ENCODE assay signal across 28 mouse cellular contexts in the genomic region with DNA sequence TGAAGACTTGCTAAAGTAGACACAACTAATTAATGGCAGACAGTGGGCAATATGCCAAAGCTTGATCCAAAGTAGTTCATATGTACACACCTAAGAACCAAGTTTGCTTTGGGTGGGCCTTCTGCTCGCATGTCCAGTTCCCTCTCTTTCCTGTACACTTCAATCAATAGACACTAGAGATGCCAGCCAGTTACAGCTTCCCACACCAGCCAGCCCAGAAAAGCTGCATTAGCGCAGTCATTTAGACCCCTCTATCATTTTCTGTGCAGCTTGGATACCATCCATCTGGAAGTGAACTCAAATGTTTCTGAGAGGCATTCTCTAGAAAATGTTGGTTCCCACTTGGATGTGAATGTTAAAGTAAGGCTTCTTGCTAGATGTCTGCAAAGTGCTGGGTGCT.
A peak's percentile ranks its signal among the peaks of the same experiment; 100 is the strongest.
DNase-seq lines count a peak whose midpoint lies in the region; ATAC-seq and TF ChIP-seq lines count a peak whose summit lies in the region.
"Had no signal": no experiment of that assay in that cellular context is flagged by ENCODE, and none has a peak within 500 bp of the region (broad histone marks: within the 10 kb centered on the region; RNA-seq: fewer than 3 reads in every experiment).

No protein-coding gene starts in this region.

- whole genome bisulfite sequencing in embryonic facial prominence, embryonic 14.5 days, result 57% methylated on average over 2 of the region's 2 CpGs
- 90% methylated on average over 2 of the region's 2 CpGs for WGBS in embryonic facial prominence, embryonic 10.5 days
- WGBS in forebrain, embryonic 16.5 days, result 42% methylated on average over 2 of the region's 2 CpGs
- 97% methylated on average over 2 of the region's 2 CpGs for WGBS in forebrain, embryonic 11.5 days
- 54% methylated on average over 2 of the region's 2 CpGs for WGBS in lung, embryonic 14.5 days

- TF ChIP-seq CTCF in lung, embryonic 14.5 days (IDR thresholded peaks at IDR 0.05; ENCODE audit: low read depth), result no peak

- no peak for ATAC-seq in embryonic facial prominence, embryonic 14.5 days (ENCODE audit: low read depth)
- peak; percentile 62 for ATAC-seq in forebrain, embryonic 16.5 days
- ATAC-seq in forebrain, embryonic 11.5 days (replicated peaks; ENCODE audit: low FRiP score), result no peak
- ATAC-seq in lung, embryonic 14.5 days (ENCODE audit: insufficient read depth), result peak; percentile 52; the same call in 1 of the 2 replicates
- ATAC-seq: activated CD4-positive, CD25-positive, alpha-beta regulatory T cell, adult 4 months; forebrain, postnatal 0 days; hindbrain, embryonic 16.5 days; intestine, embryonic 15.5 days had no signal

- H3K4me1 ChIP-seq in embryonic facial prominence, embryonic 14.5 days (ENCODE audit: control insufficient read depth, insufficient read depth, low read length), result no peaks in the 10 kb centered on the region; the same call in 1 of the 2 replicates
- no peaks in the 10 kb centered on the region; the same call in 1 of the 2 replicates for H3K4me1 ChIP-seq in embryonic facial prominence, embryonic 10.5 days
- H3K4me1 ChIP-seq in forebrain, embryonic 16.5 days (replicated peaks; ENCODE audit: control insufficient read depth, insufficient read depth, low read length), result peaks cover 6% of the 10 kb centered on the region; the same call in 1 of the 2 replicates
- no peaks in the 10 kb centered on the region for H3K4me1 ChIP-seq in forebrain, embryonic 11.5 days (replicated peaks; ENCODE audit: control insufficient read depth, insufficient read depth, low read length)
- H3K4me1 ChIP-seq in lung, embryonic 14.5 days (ENCODE audit: insufficient read depth), result no peaks in the 10 kb centered on the region
- H3K4me1 ChIP-seq: heart, embryonic 10.5 days; heart, embryonic 13.5 days; hindbrain, embryonic 12.5 days; intestine, embryonic 15.5 days had no signal

- H3K4me3 ChIP-seq in embryonic facial prominence, embryonic 14.5 days (ENCODE audit: low read depth, low read length), result no peak overlapping the region
- no peak overlapping the region for H3K4me3 ChIP-seq in embryonic facial prominence, embryonic 10.5 days
- H3K4me3 ChIP-seq in forebrain, embryonic 16.5 days (replicated peaks; ENCODE audit: low read length), result no peak overlapping the region
- no peak overlapping the region for H3K4me3 ChIP-seq in forebrain, embryonic 11.5 days (ENCODE audit: low read depth, low read length)
- H3K4me3 ChIP-seq in lung, embryonic 14.5 days (ENCODE audit: low read depth, low read length), result no peak overlapping the region
- H3K4me3 ChIP-seq: embryonic facial prominence, embryonic 15.5 days; heart, adult 2 months; heart, embryonic 10.5 days; heart, embryonic 13.5 days; hindbrain, embryonic 12.5 days; intestine, embryonic 15.5 days had no signal

- peak; percentile 43 for DNase-seq in embryonic facial prominence, embryonic 14.5 days (ENCODE audit: low spot score)
- no peak for DNase-seq in embryonic facial prominence, embryonic 10.5 days (ENCODE audit: low spot score)
- DNase-seq in forebrain, embryonic 11.5 days (ENCODE audit: low spot score), result no peak
- peak; percentile 27 for DNase-seq in lung, embryonic 14.5 days
- DNase-seq in lung, postnatal 14 days, result no peak
- DNase-seq in cerebellum, adult 11-12 months, result no peak
- DNase-seq: adrenal gland, adult 8-10 months; adrenal gland, postnatal 25 days; cerebellum, adult 11 months; cerebellum, adult 8-10 months; cerebellum, postnatal 10 days; cerebellum, postnatal 36 days; embryo, embryonic 11 days; forebrain, postnatal 0 days; gastrocnemius, postnatal 10 days; gastrocnemius, postnatal 36 days; heart, adult 2 months; heart, postnatal 14 days; heart, postnatal 4 days; kidney, adult 11 months had no signal

- no peak overlapping the region for H3K27ac ChIP-seq in embryonic facial prominence, embryonic 14.5 days (replicated peaks; ENCODE audit: low read depth, low read length)
- H3K27ac ChIP-seq in embryonic facial prominence, embryonic 10.5 days (replicated peaks), result no peak overlapping the region
- H3K27ac ChIP-seq in forebrain, embryonic 16.5 days (ENCODE audit: low read length), result no peak overlapping the region
- no peak overlapping the region for H3K27ac ChIP-seq in forebrain, embryonic 11.5 days (ENCODE audit: low read depth, low read length)
- H3K27ac ChIP-seq in lung, embryonic 14.5 days (ENCODE audit: low read depth), result no peak overlapping the region
- H3K27ac ChIP-seq: embryonic facial prominence, embryonic 15.5 days; heart, adult 2 months; heart, embryonic 10.5 days; heart, embryonic 13.5 days; hindbrain, embryonic 12.5 days; intestine, embryonic 15.5 days had no signal

- H3K27me3 ChIP-seq in embryonic facial prominence, embryonic 14.5 days (replicated peaks; ENCODE audit: control insufficient read depth, insufficient read depth, low read length), result no peaks in the 10 kb centered on the region
- no peaks in the 10 kb centered on the region for H3K27me3 ChIP-seq in embryonic facial prominence, embryonic 10.5 days (replicated peaks; ENCODE audit: low read depth, poor library complexity, severe bottlenecking)
- no peaks in the 10 kb centered on the region for H3K27me3 ChIP-seq in forebrain, embryonic 16.5 days (replicated peaks; ENCODE audit: control insufficient read depth, insufficient read depth, low read length)
- no peaks in the 10 kb centered on the region for H3K27me3 ChIP-seq in forebrain, embryonic 11.5 days (ENCODE audit: control insufficient read depth, insufficient read depth, low read length)
- H3K27me3 ChIP-seq in lung, embryonic 14.5 days (ENCODE audit: insufficient read depth, low read length), result no peaks in the 10 kb centered on the region
- H3K27me3 ChIP-seq: embryonic facial prominence, embryonic 15.5 days; heart, embryonic 13.5 days; hindbrain, embryonic 12.5 days; intestine, embryonic 15.5 days had no signal

- H3K36me3 ChIP-seq in embryonic facial prominence, embryonic 14.5 days (ENCODE audit: control insufficient read depth, insufficient read depth, low read length), result no peaks in the 10 kb centered on the region
- H3K36me3 ChIP-seq in embryonic facial prominence, embryonic 10.5 days (replicated peaks), result no peaks in the 10 kb centered on the region
- H3K36me3 ChIP-seq in forebrain, embryonic 16.5 days (ENCODE audit: control insufficient read depth, insufficient read depth), result no peaks in the 10 kb centered on the region
- no peaks in the 10 kb centered on the region for H3K36me3 ChIP-seq in forebrain, embryonic 11.5 days (ENCODE audit: control insufficient read depth, insufficient read depth, low read length)
- no peaks in the 10 kb centered on the region for H3K36me3 ChIP-seq in lung, embryonic 14.5 days (ENCODE audit: insufficient read depth)
- H3K36me3 ChIP-seq: embryonic facial prominence, embryonic 15.5 days; heart, embryonic 10.5 days; heart, embryonic 13.5 days; hindbrain, embryonic 12.5 days; intestine, embryonic 15.5 days had no signal

- no peak overlapping the region for H3K4me2 ChIP-seq in embryonic facial prominence, embryonic 14.5 days (ENCODE audit: low read depth, low read length)
- H3K4me2 ChIP-seq in forebrain, embryonic 16.5 days (ENCODE audit: low read length), result no peak overlapping the region
- H3K4me2 ChIP-seq in forebrain, embryonic 11.5 days (ENCODE audit: low read depth, low read length, severe bottlenecking), result no peak overlapping the region
- H3K4me2 ChIP-seq in lung, embryonic 14.5 days, result no peak overlapping the region
- H3K4me2 ChIP-seq: embryonic facial prominence, embryonic 15.5 days; heart, embryonic 13.5 days; hindbrain, embryonic 12.5 days; intestine, embryonic 15.5 days had no signal

- H3K9me3 ChIP-seq in embryonic facial prominence, embryonic 14.5 days (ENCODE audit: control insufficient read depth, low read length), result no peaks in the 10 kb centered on the region
- H3K9me3 ChIP-seq in embryonic facial prominence, embryonic 10.5 days, result no peaks in the 10 kb centered on the region
- no peaks in the 10 kb centered on the region for H3K9me3 ChIP-seq in forebrain, embryonic 16.5 days (ENCODE audit: control insufficient read depth, low read length)
- no peaks in the 10 kb centered on the region for H3K9me3 ChIP-seq in forebrain, embryonic 11.5 days (ENCODE audit: control insufficient read depth, low read length)
- H3K9me3 ChIP-seq in lung, embryonic 14.5 days (ENCODE audit: low read depth, low read length), result no peaks in the 10 kb centered on the region
- H3K9me3 ChIP-seq: embryonic facial prominence, embryonic 15.5 days; heart, embryonic 10.5 days; heart, embryonic 13.5 days; hindbrain, embryonic 12.5 days; intestine, embryonic 15.5 days had no signal

- no peak overlapping the region for H3K9ac ChIP-seq in embryonic facial prominence, embryonic 14.5 days (ENCODE audit: low read depth, low read length)
- no peak overlapping the region for H3K9ac ChIP-seq in forebrain, embryonic 16.5 days (replicated peaks; ENCODE audit: low read depth, low read length)
- no peak overlapping the region for H3K9ac ChIP-seq in forebrain, embryonic 11.5 days (ENCODE audit: low read length)
- H3K9ac ChIP-seq in lung, embryonic 14.5 days, result no peak overlapping the region
- H3K9ac ChIP-seq: embryonic facial prominence, embryonic 15.5 days; forebrain, postnatal 0 days; heart, embryonic 13.5 days; hindbrain, embryonic 12.5 days; intestine, embryonic 15.5 days had no signal

Comparison
In these comparisons a context has a peak if more than half of its experiments do, and no peak if none do; other contexts are left out.
1. ATAC-seq: peak in forebrain, embryonic 16.5 days (single experiment) and lung, embryonic 14.5 days (single experiment); none in embryonic facial prominence, embryonic 14.5 days (single experiment) and forebrain, embryonic 11.5 days (single experiment).
2. DNase-seq: peak in embryonic facial prominence, embryonic 14.5 days (single experiment) and lung, embryonic 14.5 days (single experiment); none in embryonic facial prominence, embryonic 10.5 days (single experiment), forebrain, embryonic 11.5 days (single experiment), lung, postnatal 14 days (single experiment) and cerebellum, adult 11-12 months (single experiment).